Mouse (Mus musculus): Measurements from ENCODE around the gene Iqcj.

The Iqcj gene

DNA sequence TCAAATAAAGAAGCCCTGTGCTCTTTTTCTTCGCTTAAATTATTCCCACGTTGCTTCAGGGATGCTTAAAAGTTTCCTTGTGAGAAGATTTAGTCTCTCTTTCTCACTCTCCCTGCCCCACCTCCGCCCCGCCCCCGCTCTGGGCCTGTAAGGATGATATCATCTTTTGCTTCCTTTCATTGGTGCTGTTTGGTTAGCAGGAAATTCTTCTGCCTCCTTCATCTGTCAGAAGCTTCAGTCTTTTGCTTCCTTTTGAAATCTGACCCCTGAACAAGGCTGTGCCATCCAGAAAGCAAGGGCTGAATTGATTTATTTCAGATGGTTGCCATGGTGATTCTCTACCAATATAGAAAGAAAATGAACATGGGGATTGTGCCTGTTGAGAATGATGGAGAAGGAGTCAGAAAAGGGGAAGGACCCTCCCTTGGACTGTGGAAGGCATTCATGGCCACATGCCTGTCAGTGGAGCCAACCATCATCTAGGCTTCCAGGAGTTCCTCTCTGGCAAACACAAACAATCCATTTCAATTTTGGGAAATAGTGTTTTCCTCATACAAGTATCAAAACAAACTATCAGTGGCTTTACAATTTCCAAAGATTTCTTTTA is 62.5 kb downstream of the Iqcj start:
- no peak for DNase-seq (ENCODE audit: low spot score)

DNA sequence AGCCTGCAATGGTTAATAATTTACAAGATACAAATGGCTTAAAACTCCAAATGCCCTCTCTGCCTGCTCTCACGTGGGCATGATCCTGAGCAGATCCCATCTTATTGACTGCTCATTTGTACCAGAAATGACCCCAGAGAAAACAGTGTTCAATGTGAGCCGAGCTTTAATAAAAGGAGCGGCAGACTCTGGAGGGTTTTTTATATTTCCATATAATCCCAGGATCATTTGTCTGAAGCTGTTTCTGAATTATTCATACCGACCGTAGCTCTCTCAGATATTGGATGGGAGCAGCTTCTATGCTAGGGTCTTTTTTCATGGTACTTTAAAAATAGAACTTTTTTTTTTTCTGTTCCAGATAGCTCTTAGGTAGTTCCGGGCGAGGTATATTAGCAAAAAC is 67.7 kb downstream of the Iqcj start:
- no peak for DNase-seq (ENCODE audit: low spot score)

DNA sequence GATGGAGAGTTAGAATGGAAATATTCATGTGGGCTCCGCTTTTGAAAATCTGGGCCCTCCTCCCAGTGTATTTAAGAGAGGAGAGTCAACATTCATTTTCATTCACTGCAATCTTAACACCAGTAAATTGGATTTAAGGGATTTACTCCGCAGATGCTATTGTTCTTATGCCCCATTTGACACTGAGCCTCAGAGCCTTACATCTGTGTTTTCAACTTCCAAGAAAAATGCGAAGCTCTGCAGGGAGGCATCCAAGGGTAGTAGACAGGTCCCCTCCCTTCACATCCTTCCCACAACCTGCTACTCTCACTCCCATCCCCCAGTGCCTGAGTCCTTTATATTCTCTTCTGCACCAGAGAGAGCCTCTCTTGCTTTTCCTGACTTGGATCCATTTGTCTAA is 68.1 kb downstream of the Iqcj start:
- no peak for DNase-seq (ENCODE audit: low spot score)

DNA sequence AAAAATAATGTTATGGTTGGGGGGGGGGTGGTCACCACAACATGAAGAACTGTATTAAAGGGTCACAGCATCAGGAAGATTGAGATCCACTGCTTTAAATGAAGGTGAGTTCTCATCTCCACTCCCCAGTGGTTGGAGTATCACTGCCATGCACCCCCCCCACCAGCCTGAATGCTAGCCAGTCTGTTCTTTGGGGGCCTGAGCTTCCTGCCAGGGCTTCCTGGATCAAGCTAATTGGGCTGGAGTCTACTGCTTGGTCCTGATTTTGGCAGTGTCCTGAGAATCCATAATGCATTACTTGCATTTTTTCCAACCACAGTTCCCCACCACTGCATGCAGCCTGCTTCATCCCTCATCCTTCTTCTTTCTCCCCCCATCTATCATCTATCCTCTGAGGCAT is 68.7 kb downstream of the Iqcj start:
- no peak for DNase-seq (ENCODE audit: low spot score)

DNA sequence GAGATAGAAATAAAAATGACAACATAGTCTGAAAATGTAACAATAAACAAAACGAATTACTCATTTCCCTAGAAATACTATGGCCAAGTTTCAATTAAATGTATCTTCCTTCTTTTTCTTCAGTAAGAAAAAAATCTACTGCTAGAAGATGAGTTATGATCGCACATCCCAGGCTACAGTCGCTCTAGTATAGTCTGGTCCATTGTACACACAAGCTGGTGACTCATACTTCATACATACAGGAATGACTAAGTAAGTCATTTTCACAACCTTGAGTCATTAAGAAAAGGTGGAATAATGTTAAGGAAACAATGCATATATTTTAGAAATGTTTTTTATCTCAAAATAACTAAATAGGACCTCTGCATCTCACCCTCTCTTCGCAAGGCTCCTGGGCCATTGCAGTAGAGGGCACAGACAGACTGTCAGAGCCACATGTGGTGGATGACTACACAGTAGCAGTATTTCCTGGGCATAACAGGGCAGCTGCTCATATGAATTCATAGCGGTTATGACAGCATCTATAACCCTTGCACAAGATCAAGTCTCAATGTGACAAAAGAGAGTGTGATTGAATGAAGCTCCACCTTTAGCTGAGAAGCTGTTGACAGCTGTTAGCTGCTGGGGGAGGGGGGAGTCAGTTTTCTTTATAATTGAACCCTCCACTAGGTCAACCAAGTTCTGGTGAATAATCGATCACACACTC is 70.1 kb downstream of the Iqcj start:
- DNase-seq (ENCODE audit: low spot score): no peak

DNA sequence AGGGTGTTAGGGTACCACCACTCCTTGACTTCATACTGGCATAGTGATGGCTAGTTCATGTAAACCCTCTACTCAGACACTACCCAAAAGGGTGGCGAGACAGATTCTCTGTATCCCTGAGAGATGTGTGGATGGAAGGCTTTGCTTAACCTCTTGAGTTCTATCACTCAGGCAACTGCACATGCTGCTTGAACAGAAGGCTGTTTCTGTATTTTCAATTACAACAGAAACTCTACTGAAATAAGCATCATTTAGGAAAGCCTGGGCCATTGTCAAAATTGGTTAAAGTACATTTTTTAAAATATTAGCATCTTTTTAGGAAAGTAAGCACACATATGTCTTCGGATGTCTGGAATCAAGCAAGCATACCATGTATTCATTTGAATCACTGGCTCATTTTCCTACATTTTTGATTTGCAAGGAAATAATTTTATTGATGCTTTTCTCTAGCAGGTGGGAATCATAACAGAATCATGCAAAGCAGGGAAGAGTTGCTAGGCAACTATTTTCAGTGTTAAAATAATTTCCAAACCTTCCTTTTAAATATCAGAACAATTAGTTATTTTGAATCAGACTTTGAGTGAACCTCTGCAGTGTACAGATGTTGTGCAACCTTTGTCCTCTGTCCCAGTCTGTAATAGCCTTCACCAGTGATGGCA is 82.4 kb downstream of the Iqcj start:
- no peak for DNase-seq (ENCODE audit: low spot score)

DNA sequence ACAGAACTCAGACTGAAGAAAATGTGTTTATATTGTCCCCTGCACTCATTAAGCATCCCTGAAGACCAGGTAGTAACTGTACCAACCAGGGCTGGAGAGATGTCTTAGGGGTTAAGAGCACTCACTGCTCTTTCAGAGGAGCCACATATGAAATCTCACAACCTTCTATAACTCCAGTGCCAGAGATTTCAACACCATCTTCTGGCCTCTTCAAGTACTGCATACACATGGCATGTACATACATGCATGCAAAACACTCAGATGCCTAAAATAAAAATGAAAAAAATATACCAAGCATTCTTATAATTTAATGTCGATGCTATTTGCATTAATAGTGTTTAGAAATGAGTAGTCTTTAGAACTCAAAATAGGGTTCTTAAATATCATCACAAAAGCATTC is 88.0 kb downstream of the Iqcj start:
- DNase-seq (ENCODE audit: low spot score): no peak

DNA sequence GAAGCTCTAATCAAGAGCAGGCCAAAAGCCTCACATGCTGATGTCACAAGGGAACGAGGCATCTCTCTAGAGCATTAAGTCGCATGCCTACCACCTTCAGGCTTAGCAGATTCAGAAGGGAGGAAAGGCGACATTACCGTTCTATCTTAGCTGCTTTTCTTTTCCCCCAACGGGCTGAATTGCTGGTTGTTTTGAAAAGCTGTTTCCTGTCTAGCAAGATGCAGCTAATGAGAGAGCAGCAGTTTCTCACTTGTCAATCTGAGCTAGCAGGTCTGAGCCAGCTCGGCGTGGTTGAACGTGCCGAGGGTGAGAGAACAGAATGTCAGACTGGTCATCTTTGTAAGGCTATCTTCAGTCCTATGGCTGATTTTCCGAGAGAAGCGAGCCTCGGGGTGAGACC is 91.3 kb downstream of the Iqcj start:
- DNase-seq (ENCODE audit: low spot score): no peak

DNA sequence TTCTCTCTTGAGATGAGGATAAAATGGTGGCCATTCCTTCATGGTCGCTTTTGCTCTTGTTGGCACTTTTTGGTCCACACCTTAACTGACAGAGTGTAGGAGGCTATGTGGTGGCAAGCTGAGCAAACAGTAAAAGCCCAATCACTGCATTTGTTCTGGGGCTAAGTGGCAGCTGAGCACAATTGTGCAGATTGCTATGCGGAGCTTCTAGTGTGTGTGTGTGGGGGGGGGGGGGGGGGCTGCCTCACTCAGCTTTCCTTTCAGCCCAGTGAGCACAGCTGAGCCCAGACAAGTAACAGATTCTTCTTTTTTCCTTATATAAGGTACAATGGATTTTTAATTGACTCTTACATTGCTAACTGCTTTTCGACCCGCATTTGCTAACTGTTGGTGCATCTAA is 110.4 kb downstream of the Iqcj start:
- no peak for DNase-seq (ENCODE audit: low spot score)

DNA sequence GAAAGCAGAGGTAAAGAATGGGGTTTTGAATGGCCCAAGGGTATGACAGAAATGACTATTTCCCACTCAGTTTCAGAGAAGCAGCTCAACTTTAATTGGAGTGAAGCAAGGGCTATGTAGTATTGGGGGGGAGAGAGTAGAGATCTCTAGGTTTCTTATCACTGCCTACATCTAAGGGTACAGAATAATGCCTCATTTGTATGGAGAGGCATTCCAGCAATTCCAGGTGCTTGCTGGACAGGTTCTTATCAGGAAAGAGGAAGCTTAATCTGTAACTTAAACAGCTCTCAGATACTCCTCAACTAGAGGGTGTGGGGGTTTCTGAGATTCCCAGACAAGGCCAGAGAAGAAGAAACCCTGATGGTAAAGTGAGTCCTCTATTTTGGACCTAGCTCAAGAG is 120.3 kb downstream of the Iqcj start:
- DNase-seq (ENCODE audit: low spot score): no peak

DNA sequence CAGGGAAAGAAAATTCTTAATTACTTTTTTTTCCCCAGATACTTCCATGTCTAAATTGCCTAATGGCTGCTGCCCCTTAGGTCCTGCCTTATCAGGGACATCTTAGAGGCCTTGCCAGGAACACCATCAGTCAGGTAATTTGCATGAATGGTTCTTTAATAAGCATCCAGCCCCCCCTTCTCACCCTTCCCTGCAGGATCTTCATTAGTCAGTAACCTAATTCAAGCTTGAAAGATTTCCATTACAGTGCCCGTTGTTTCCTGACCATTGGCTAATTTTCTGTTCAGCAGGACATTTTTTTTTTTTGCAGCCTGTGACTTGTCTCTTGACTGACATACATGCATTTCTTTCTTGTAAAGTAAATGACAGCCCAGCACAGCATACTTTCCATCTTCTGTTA is 123.8 kb downstream of the Iqcj start:
- no peak for DNase-seq (ENCODE audit: low spot score)

DNA sequence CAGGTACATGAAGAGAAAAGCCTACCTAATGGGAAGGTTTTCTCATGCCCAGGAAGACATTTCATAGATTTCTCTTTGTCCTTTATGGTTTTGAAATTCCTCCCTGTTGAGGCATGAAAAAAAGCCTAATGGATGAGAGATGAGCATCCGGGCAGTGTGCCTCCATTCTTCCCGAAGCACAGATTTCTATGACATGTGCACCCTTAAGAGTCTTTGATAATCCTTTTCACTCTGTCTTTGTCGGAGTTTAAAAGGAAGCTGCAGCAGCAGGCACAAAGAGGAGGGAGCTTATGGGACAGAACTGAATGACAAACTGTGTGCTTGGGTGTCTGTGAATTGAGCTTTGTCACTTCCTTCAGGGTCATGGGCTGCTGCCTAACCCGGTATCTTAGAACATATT is 127.4 kb downstream of the Iqcj start:
- DNase-seq (ENCODE audit: low spot score): no peak

DNA sequence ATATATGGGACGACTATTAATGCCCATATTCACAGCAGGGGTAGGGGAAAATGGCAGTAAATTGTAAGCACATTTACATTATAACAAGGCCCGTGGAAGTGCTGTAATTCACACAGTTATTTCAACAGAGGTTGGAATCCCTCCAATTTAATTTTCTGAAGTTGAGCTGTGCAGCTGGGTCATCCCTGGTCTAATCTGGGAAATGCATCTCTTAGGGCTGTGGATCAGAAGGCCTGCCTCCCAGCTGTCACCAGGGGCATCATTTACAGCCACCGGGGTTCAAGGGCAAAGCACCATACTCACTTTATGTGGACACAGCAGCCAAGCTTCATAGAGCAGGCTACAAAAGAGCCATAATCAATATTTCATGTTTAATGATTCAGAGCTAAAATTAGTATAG is 144.1 kb downstream of the Iqcj start:
- no peak for DNase-seq (ENCODE audit: low spot score)

DNA sequence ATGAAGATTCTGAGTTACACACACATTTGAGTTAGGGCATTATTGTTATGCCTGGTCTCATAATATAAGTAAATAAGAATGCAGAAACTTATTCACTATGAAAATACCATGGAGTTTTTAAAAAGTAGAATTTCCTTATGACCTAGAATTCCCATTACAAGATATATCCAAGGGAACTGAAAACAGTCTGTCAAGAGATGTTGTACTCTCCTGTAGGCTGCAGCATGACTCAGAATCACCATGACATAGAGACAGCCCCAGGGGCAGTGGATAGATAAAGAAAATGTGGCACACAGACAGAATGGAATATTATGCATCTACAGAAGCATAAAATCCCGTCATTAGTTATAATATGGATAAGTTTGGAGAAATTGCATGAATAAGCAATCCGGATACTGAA is 150.9 kb downstream of the Iqcj start:
- no peak for DNase-seq (ENCODE audit: low spot score)

DNA sequence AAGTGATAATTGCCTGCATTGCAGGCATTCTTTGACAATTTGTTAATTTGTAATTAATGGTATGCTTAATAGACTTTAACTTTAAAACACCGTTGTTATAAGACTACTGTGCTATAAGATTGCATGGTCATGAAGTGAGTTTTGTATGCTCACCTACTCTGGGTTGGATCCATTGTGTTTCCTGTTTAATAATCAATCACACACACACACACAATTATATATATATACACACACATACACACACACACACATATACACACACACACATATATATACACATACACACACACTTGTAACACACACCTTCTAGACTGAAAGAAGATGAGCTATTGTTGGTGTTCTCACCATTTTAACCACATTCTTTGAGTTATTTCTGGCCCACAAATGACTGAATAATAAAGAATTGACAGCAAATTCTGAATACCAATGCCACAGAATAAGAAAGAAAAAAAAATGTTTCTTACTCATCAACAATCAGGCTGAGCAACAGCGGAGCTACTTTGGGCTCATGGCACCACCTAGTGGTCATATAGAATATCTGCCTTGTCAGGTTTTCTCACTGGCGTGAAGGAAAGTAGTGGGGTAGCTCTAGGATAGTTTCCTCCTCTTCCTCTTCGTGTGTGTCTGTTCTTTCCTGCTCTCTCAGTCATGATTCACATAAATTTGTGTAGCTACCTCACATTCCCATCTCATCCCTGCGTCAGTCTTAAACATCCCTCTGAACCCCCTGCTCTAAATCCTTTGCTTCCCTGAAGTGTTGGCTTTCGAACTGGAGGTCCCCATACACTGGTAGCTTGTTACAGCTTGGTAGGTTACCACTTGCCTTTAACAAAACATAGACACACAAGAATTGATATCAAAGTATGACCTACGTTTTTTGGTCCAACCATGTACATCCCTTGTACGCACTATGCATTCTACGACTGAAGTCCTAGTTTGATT is 153.7 kb downstream of the Iqcj start:
- DNase-seq (ENCODE audit: low spot score): peak; percentile 15

DNA sequence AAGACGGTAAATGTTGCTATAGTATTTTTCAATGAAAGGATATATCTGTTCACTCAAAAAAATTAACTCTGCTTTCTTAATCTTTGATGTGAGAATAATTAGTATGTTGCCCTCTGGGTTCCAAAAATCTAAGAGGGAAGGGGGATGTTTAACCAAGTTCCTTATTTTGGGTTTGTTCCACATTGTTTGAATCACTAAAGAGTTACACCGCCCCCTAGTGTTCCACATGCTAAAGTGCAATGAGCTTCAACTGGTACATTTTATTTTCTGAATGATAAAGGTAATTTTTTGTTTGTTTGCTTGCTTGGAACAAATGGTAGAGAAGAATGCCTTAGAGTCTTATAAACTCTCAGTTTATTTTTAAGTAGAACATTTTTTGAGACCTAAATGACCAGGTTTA is 161.5 kb downstream of the Iqcj start:
- DNase-seq (ENCODE audit: low spot score): no peak

DNA sequence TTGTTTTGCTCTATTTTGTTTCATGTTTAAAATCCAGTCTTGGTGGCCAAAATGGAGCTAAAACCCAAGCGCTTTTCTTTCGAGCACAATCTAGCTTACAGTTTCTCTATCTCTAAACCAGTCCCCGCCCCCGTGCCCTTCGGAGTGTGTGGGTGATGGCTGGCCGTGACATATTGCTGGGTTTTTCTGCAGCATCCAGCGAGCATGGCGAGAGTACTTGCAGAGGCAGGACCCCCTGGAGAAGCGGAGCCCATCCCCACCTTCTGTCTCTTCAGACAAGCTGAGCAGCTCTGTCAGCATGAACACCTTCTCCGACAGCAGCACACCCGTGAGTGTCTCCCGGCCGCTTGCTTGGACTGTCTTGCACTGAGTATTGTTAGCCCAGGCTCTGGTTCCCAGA is 163.1 kb downstream of the Iqcj start:
- DNase-seq (ENCODE audit: low spot score): no peak

DNA sequence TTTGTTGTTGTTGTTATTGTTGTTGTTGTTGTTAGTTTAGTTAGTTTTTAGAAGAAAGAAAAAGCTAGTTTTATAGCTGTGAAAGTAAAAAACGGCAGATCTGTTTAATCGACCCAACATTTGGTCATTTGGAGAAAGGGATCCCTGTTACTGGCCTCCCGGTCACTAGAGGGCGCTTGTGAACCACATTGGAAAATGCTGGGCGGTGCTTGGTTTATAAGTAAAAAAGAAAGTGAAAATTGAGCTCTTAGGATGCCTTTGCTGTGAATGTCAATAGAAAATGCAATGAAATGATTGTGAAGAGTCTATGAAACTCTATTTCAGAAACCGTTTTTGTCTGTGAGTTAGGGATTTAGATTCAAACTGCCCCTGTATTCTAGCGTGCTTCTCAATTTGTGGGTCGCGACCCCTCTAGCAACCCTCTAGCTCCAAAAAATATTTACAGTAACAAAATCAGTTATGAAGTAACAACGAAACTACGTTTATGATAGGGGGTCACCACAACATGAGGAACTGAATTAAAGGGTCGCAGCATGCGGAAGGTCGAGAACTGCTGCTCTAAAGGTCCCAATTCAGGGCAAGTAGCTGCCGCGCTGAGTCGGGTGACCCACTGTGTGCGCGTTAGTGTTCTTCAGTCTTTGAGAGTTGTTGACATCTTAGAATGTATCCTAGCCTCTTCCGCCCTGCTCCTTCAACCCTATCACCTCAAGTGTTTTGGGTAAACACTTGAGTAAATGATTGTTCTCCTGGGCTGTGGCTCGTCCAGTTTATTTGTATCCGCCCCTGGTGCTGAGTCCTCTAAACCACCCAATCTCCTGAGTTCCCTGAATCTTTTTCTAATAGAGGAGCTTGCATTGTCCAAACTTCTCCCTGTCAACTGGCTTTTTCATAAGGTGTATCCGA is 164.6 kb downstream of the Iqcj start:
- peak; percentile 80 for DNase-seq (ENCODE audit: low spot score)

DNA sequence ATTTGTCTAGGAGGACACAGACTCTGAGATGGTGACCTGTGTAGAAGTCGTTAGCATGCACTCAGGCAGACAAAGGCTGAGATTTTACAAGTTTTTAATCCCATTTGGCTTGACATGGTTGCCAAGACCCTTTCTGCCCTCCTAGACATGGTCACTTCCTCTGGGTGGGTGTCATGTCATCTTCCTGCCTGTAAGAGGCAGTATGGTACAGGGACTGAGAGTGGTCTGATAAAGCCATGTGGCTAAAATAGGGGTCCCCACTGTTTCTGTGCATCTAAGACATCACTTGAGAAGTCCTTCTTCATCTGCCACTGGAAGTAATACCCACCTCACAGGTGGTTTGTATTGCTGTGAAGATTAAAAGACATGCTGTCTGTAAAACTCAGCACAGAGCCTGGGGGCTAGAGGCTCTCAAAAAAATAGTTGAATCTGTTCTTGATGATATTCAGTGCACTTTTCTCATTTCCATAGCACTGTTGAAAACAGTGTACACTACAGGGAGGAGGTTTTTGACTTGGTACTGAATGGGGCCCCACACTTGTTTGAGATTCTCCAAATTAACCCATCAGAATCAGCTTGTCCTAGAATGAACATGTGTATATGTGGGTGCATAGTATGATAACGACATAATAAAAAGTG is 167.3 kb downstream of the Iqcj start:
- peak; percentile 9 for DNase-seq (ENCODE audit: low spot score)

DNA sequence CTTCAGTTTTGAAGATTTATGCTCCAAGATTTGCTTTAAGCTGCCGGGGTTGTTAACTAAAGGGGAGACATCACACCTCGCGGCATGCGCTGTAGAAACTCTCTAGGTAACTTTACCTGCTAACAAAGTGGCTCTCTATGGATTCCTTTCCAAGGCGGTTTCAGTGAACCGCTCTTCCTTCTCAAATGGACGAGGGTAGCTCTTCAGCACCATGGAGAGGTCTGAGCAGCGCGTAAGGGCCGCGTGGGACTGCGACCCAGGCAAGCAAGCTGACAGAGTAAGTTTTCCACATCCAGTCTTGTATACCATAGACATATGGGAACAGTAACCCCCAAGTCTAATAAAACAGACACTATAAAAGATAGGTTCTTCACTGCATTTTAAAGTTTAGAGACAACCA is 172.7 kb downstream of the Iqcj start, which contains the start of gene Schip1:
Gene Schip1, plus strand, starts transcription at position 72 of the 400 bp plus-strand sequence.
- DNase-seq (ENCODE audit: low spot score): peak; percentile 53
